Mouse (Mus musculus): ENCODE measurements around the gene Syt12. TPM values are rescaled to one million over a fixed set of nuclear protein-coding genes. Genes with fewer than 3 reads are reported as not detected.

Syt12 gene
- polyA plus RNA-seq, 1 experiment, result 14.4 TPM

GRCm38 (mm10) chr19:4449230-4449629, 28.0 kb downstream of the Syt12 start:
- Histone ChIP-seq H3K4me3 (ENCODE audit: insufficient read depth, poor library complexity, severe bottlenecking) (no peak overlapping the region), H3K36me3 (ENCODE audit: control insufficient read depth, insufficient read depth) (peaks cover 3% of the 10 kb centered on the region), H3ac (ENCODE audit: control insufficient read depth, insufficient read length, low read depth) (no peak overlapping the region), H3K27me3 (ENCODE audit: control insufficient read depth, insufficient read depth, insufficient read length) (no peaks in the 10 kb centered on the region), H3K79me3 (ENCODE audit: low read depth) (no peaks in the 10 kb centered on the region), H3K79me2 (ENCODE audit: control insufficient read depth, insufficient read depth) (no peaks in the 10 kb centered on the region)
- TF ChIP-seq MAX (IDR thresholded peaks at IDR 0.05), result no peak
- no peak for TF ChIP-seq CTCF (IDR thresholded peaks at IDR 0.05; ENCODE audit: control insufficient read depth, insufficient read depth, insufficient read length)
- TF ChIP-seq CEBPB (IDR thresholded peaks at IDR 0.05; ENCODE audit: low read depth), result no peak
- no peak for TF ChIP-seq USF1 (IDR thresholded peaks at IDR 0.05; ENCODE audit: low read depth)
- TF ChIP-seq FOSL1 (IDR thresholded peaks at IDR 0.05; ENCODE audit: insufficient read depth, low read length, poor library complexity, severe bottlenecking), result no peak
- no peak for TF ChIP-seq MYOG (IDR thresholded peaks at IDR 0.05; ENCODE audit: control insufficient read depth, extremely low read depth, insufficient read length)
- TF ChIP-seq MYOD1 (IDR thresholded peaks at IDR 0.05; ENCODE audit: control insufficient read depth, insufficient read length, low read depth), result no peak

- no peak overlapping the region for H3ac ChIP-seq (ENCODE audit: control insufficient read depth, insufficient read length, low read depth)
- no peaks in the 10 kb centered on the region for H3K79me2 ChIP-seq (ENCODE audit: control insufficient read depth, insufficient read depth)
- H3K4me3 ChIP-seq (ENCODE audit: insufficient read depth, poor library complexity, severe bottlenecking), result no peak overlapping the region
- H3K36me3 ChIP-seq (ENCODE audit: control insufficient read depth, insufficient read depth), result no peaks in the 10 kb centered on the region
- H3K79me3 ChIP-seq (ENCODE audit: low read depth), result no peaks in the 10 kb centered on the region
- H3K27me3 ChIP-seq (ENCODE audit: control insufficient read depth, insufficient read depth, insufficient read length), result no peaks in the 10 kb centered on the region
- TF ChIP-seq CTCF (IDR thresholded peaks at IDR 0.05; ENCODE audit: control insufficient read depth, insufficient read depth, insufficient read length), result no peak
- no peak for TF ChIP-seq MYOD1 (IDR thresholded peaks at IDR 0.05; ENCODE audit: control insufficient read depth, insufficient read length, low read depth)
- no peak for TF ChIP-seq USF1 (IDR thresholded peaks at IDR 0.05; ENCODE audit: low read depth)
- TF ChIP-seq MYOG (IDR thresholded peaks at IDR 0.05; ENCODE audit: control insufficient read depth, extremely low read depth, insufficient read length), result no peak
Observed at GRCm38 (mm10) chr19:4447445-4447844, 29.8 kb downstream of the Syt12 start.

- Histone ChIP-seq H3K4me3 (ENCODE audit: insufficient read depth, poor library complexity, severe bottlenecking) (no peak overlapping the region), H3K27me3 (ENCODE audit: control insufficient read depth, insufficient read depth, insufficient read length) (no peaks in the 10 kb centered on the region), H3K79me2 (ENCODE audit: control insufficient read depth, insufficient read depth) (no peaks in the 10 kb centered on the region), H3K79me3 (ENCODE audit: low read depth) (no peaks in the 10 kb centered on the region), H3K36me3 (ENCODE audit: control insufficient read depth, insufficient read depth) (no peaks in the 10 kb centered on the region), H3ac (ENCODE audit: control insufficient read depth, insufficient read length, low read depth) (no peak overlapping the region)
- TF ChIP-seq FOSL1 (IDR thresholded peaks at IDR 0.05; ENCODE audit: insufficient read depth, low read length, poor library complexity, severe bottlenecking) (no peak), MAX (IDR thresholded peaks at IDR 0.05) (no peak), CEBPB (IDR thresholded peaks at IDR 0.05; ENCODE audit: low read depth) (no peak), MYOD1 (IDR thresholded peaks at IDR 0.05; ENCODE audit: control insufficient read depth, insufficient read length, low read depth) (no peak), MYOG (IDR thresholded peaks at IDR 0.05; ENCODE audit: control insufficient read depth, extremely low read depth, insufficient read length) (no peak), USF1 (IDR thresholded peaks at IDR 0.05; ENCODE audit: low read depth) (no peak), CTCF (IDR thresholded peaks at IDR 0.05; ENCODE audit: control insufficient read depth, insufficient read depth, insufficient read length) (no peak)
Observed at GRCm38 (mm10) chr19:4446661-4447420, 30.4 kb downstream of the Syt12 start.

GRCm38 (mm10) chr19:4442408-4442807, 34.8 kb downstream of the Syt12 start:
- no peak overlapping the region for H3K4me3 ChIP-seq (ENCODE audit: insufficient read depth, poor library complexity, severe bottlenecking)
- no peak overlapping the region for H3ac ChIP-seq (ENCODE audit: control insufficient read depth, insufficient read length, low read depth)
- TF ChIP-seq MYOD1 (IDR thresholded peaks at IDR 0.05; ENCODE audit: control insufficient read depth, insufficient read length, low read depth) (no peak), USF1 (IDR thresholded peaks at IDR 0.05; ENCODE audit: low read depth) (no peak), CTCF (IDR thresholded peaks at IDR 0.05; ENCODE audit: control insufficient read depth, insufficient read depth, insufficient read length) (peak; percentile 78), MAX (IDR thresholded peaks at IDR 0.05) (no peak)
- H3K36me3 ChIP-seq (ENCODE audit: control insufficient read depth, insufficient read depth), result no peaks in the 10 kb centered on the region
- peaks cover 12% of the 10 kb centered on the region for H3K79me3 ChIP-seq (ENCODE audit: low read depth)
- H3K27me3 ChIP-seq (ENCODE audit: control insufficient read depth, insufficient read depth, insufficient read length), result no peaks in the 10 kb centered on the region
- H3K79me2 ChIP-seq (ENCODE audit: control insufficient read depth, insufficient read depth), result peaks cover 27% of the 10 kb centered on the region

GRCm38 (mm10) chr19:4441621-4442161, 35.6 kb downstream of the Syt12 start:
- Histone ChIP-seq H3K27me3 (ENCODE audit: control insufficient read depth, insufficient read depth, insufficient read length) (no peaks in the 10 kb centered on the region), H3K36me3 (ENCODE audit: control insufficient read depth, insufficient read depth) (no peaks in the 10 kb centered on the region), H3K79me3 (ENCODE audit: low read depth) (peaks cover 13% of the 10 kb centered on the region), H3K4me3 (ENCODE audit: insufficient read depth, poor library complexity, severe bottlenecking) (no peak overlapping the region), H3K79me2 (ENCODE audit: control insufficient read depth, insufficient read depth) (peaks cover 34% of the 10 kb centered on the region), H3ac (ENCODE audit: control insufficient read depth, insufficient read length, low read depth) (no peak overlapping the region)
- TF ChIP-seq CTCF (IDR thresholded peaks at IDR 0.05; ENCODE audit: control insufficient read depth, insufficient read depth, insufficient read length) (no peak), USF1 (IDR thresholded peaks at IDR 0.05; ENCODE audit: low read depth) (peak; percentile 51)

- Histone ChIP-seq H3K79me2 (ENCODE audit: control insufficient read depth, insufficient read depth) (peaks cover 40% of the 10 kb centered on the region), H3K4me3 (ENCODE audit: insufficient read depth, poor library complexity, severe bottlenecking) (no peak overlapping the region), H3ac (ENCODE audit: control insufficient read depth, insufficient read length, low read depth) (no peak overlapping the region), H3K79me3 (ENCODE audit: low read depth) (peaks cover 18% of the 10 kb centered on the region), H3K27me3 (ENCODE audit: control insufficient read depth, insufficient read depth, insufficient read length) (no peaks in the 10 kb centered on the region), H3K36me3 (ENCODE audit: control insufficient read depth, insufficient read depth) (peaks cover 5% of the 10 kb centered on the region)
- TF ChIP-seq CTCF (IDR thresholded peaks at IDR 0.05; ENCODE audit: control insufficient read depth, insufficient read depth, insufficient read length) (peak; percentile 29), FOSL1 (IDR thresholded peaks at IDR 0.05; ENCODE audit: insufficient read depth, low read length, poor library complexity, severe bottlenecking) (no peak), MYOD1 (IDR thresholded peaks at IDR 0.05; ENCODE audit: control insufficient read depth, insufficient read length, low read depth) (peak; percentile 83), MYOG (IDR thresholded peaks at IDR 0.05; ENCODE audit: control insufficient read depth, extremely low read depth, insufficient read length) (no peak), CEBPB (IDR thresholded peaks at IDR 0.05; ENCODE audit: low read depth) (no peak)
Observed at GRCm38 (mm10) chr19:4441090-4441591, 36.1 kb downstream of the Syt12 start.

Measured in C2C12 (cell line).